Mouse (Mus musculus) CD4-positive helper T cell, adult 2 months (primary cell): ENCODE data around the gene Plekhg3.

Experiments
- DNase-seq: peaks from one replicate; pipeline ENCODE4 v3.0.0-alpha.2; 2012; ENCODE audit warnings: low read depth, missing footprints, low spot score

The Plekhg3 gene

GRCm38 (mm10) chr12:76583454-76583853, 52.8 kb downstream of the Plekhg3 start:
- DNase-seq = no peak

GRCm38 (mm10) chr12:76585028-76585427, 54.3 kb downstream of the Plekhg3 start:
- DNase-seq = no peak

- no peak for DNase-seq
These were observed 56.7 kb downstream of the Plekhg3 start for GRCm38 (mm10) chr12:76587357-76587756.

- no peak for DNase-seq
These were observed 58.8 kb downstream of the Plekhg3 start for GRCm38 (mm10) chr12:76589531-76589930.

- DNase-seq = no peak
These were observed 60.3 kb downstream of the Plekhg3 start for GRCm38 (mm10) chr12:76591037-76591436.

GRCm38 (mm10) chr12:76592213-76592612, 61.5 kb downstream of the Plekhg3 start:
- peak; percentile 52 for DNase-seq

- DNase-seq = no peak
These were observed 62.6 kb downstream of the Plekhg3 start for GRCm38 (mm10) chr12:76593254-76593653.

- peak; percentile 65 for DNase-seq
These were observed 63.2 kb downstream of the Plekhg3 start for GRCm38 (mm10) chr12:76593839-76594322.

- no peak for DNase-seq
These were observed 63.9 kb downstream of the Plekhg3 start for GRCm38 (mm10) chr12:76594556-76594955.

- no peak for DNase-seq
These were observed 65.1 kb downstream of the Plekhg3 start for GRCm38 (mm10) chr12:76595830-76596229.

GRCm38 (mm10) chr12:76596292-76597023, 65.8 kb downstream of the Plekhg3 start:
- peak; percentile 64 for DNase-seq

GRCm38 (mm10) chr12:76597577-76598100, 66.9 kb downstream of the Plekhg3 start:
- no peak for DNase-seq

- no peak for DNase-seq
These were observed 67.7 kb downstream of the Plekhg3 start for GRCm38 (mm10) chr12:76598196-76598928.

- no peak for DNase-seq
These were observed 73.1 kb downstream of the Plekhg3 start for GRCm38 (mm10) chr12:76603779-76604178.

GRCm38 (mm10) chr12:76604546-76604945, 73.9 kb downstream of the Plekhg3 start:
- no peak for DNase-seq

GRCm38 (mm10) chr12:76605837-76606236, 75.1 kb downstream of the Plekhg3 start:
- no peak for DNase-seq

GRCm38 (mm10) chr12:76608241-76608640, 77.5 kb downstream of the Plekhg3 start:
- DNase-seq = no peak

- DNase-seq = no peak
These were observed 78.4 kb downstream of the Plekhg3 start for GRCm38 (mm10) chr12:76608997-76609565.

- no peak for DNase-seq
These were observed 81.9 kb downstream of the Plekhg3 start for GRCm38 (mm10) chr12:76612621-76613020.

GRCm38 (mm10) chr12:76614868-76615579, 84.3 kb downstream of the Plekhg3 start:
- DNase-seq = no peak

GRCm38 (mm10) chr12:76615580-76615937, 84.9 kb downstream of the Plekhg3 start:
- DNase-seq = no peak

- no peak for DNase-seq
These were observed 87.5 kb downstream of the Plekhg3 start for GRCm38 (mm10) chr12:76618175-76618574.
